Mouse (Mus musculus) lung, adult 2 months (tissue): Measurements from ENCODE around the gene Gca.

Source experiments
- CTCF ChIP-seq: fragments of 200-500 bp; IDR thresholded peaks from 2 replicates; pipeline ENCODE4 v1.5.1; 2011; ENCODE audit warnings: mild to moderate bottlenecking, low read length, control low read depth; ENCODE audit not compliant: insufficient read depth
- POLR2A ChIP-seq: fragments of 200-500 bp; IDR thresholded peaks from 2 replicates; pipeline ENCODE4 v1.6.1; 2011; ENCODE audit warnings: low read depth, mild to moderate bottlenecking, control low read depth, low read length, borderline replicate concordance; ENCODE audit errors: extremely low read depth

GRCm38 (mm10) chr2:62709633-62710032 is 45.5 kb downstream of the Gca start:
- no peak for TF ChIP-seq CTCF
- no peak for TF ChIP-seq POLR2A
